Mouse (Mus musculus) hindbrain, embryonic 14.5 days (tissue): ENCODE measurements at regions not wholly inside any gene's neighbourhood (a gene's known extent, or its start where the extent isn't known, plus 50 kb on each side); places are given as distances from the start of the nearest gene placed in this dataset.

Experiments
- ATAC-seq: fragments of 200-750 bp; cut with Nextera tagmentation; 2 replicates; pipeline ENCODE4 v1.8.0; 2017; ENCODE audit warnings: moderate number of reproducible peaks, mild to moderate bottlenecking, moderate TSS enrichment, moderate library complexity; ENCODE audit not compliant: low FRiP score
- DNase-seq: peaks from one replicate; pipeline ENCODE4 v3.0.0-alpha.2; 2015; ENCODE audit warnings: low spot score
- H3K27ac ChIP-seq: fragments of 300-500 bp; sonication (generic); 2 replicates; pipeline ENCODE4 v1.5.1; 2014; ENCODE audit warnings: mild to moderate bottlenecking, moderate library complexity
- H3K27me3 ChIP-seq: fragments of 300-500 bp; sonication (generic); 2 replicates; pipeline ENCODE4 v1.6.1; 2014; ENCODE audit warnings: mild to moderate bottlenecking, low read length, mixed read lengths; ENCODE audit not compliant: control insufficient read depth, insufficient read depth
- H3K36me3 ChIP-seq: fragments of 300-500 bp; sonication (generic); replicated peaks from 2 replicates; pipeline ENCODE4 v1.6.1; 2014; ENCODE audit not compliant: control insufficient read depth, insufficient read depth
- H3K4me1 ChIP-seq: fragments of 300-500 bp; sonication (generic); replicated peaks from 2 replicates; pipeline ENCODE4 v1.6.1; 2014; ENCODE audit warnings: antibody characterized with exemption, low read length, mixed read lengths; ENCODE audit not compliant: control insufficient read depth, insufficient read depth
- H3K4me2 ChIP-seq: fragments of 300-500 bp; sonication (generic); replicated peaks from 2 replicates; pipeline ENCODE4 v1.6.1; 2014; ENCODE audit warnings: mild to moderate bottlenecking, moderate library complexity
- H3K4me3 ChIP-seq: fragments of 300-500 bp; sonication (generic); replicated peaks from 2 replicates; pipeline ENCODE4 v1.5.1; 2014; ENCODE audit warnings: mild to moderate bottlenecking, low read length
- H3K9ac ChIP-seq: fragments of 300-500 bp; sonication (generic); 2 replicates; pipeline ENCODE4 v1.6.1; 2014
- H3K9me3 ChIP-seq: fragments of 300-500 bp; sonication (generic); 2 replicates; pipeline ENCODE4 v1.6.1; 2016; ENCODE audit warnings: low read length; ENCODE audit not compliant: control insufficient read depth
- WGBS: fragments of 180-500 bp; shearing (Covaris S2); extraction: QIAGEN DNeasy Blood & Tissue Kit; methylation state at CpG from one replicate; pipeline ENCODE4 v1.1.7; 2014; 5-methylcytosine and 5-hydroxymethylcytosine counted together

DNA sequence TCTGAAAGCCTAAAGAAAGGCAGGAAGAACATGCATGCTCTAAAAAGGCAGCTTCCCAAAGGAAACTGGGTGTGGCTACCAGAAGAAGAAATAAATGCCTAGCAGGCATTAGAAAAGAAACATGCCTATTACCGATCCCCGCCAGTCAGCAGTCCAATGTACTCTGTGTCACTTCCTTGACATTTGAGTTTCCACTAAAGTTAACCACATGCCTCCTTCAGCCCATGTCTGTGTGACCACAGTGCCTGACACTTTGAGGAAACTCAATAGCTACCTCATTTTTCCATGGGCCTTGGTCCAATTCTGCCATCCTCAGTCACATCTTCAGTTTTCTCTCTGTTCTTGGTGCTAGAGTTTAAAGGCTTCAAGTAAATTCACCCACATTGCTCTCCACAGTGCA is 233.7 kb upstream of the Isx start:
- H3K4me2 ChIP-seq = no peak overlapping the region
- H3K4me3 ChIP-seq = no peak overlapping the region
- ATAC-seq (no peak), DNase-seq (no peak)
- H3K9me3 ChIP-seq = no peaks in the 10 kb centered on the region
- H3K27me3 ChIP-seq = no peaks in the 10 kb centered on the region
- no peaks in the 10 kb centered on the region for H3K4me1 ChIP-seq
- no peak overlapping the region for H3K27ac ChIP-seq
- H3K36me3 ChIP-seq = no peaks in the 10 kb centered on the region
- 92% methylated on average over 2 of the region's 2 CpGs for WGBS
- no peak overlapping the region for H3K9ac ChIP-seq

DNA sequence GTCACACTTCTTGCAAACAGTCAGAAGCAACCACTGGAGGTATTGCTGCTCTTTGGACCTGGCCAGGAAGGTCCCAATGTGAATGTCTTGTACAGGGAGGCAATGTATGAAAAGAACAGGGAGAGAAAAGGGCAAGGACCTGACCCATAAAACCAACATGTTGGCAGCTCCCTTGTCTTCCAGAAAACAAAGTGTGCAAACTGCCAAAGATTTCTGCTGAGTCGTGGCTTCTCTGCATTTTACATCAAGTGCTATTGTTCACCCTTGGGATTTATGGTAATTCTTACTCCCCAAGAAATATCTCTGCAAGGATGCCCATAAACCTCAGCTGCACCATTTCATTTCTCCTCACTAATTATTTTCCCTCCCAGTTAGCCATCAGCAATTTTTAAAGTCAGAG is 232.3 kb upstream of the Isx start:
- Histone ChIP-seq H3K4me3 (no peak overlapping the region), H3K4me2 (no peak overlapping the region), H3K9me3 (no peaks in the 10 kb centered on the region), H3K27ac (no peak overlapping the region), H3K9ac (no peak overlapping the region), H3K4me1 (no peaks in the 10 kb centered on the region), H3K27me3 (no peaks in the 10 kb centered on the region), H3K36me3 (no peaks in the 10 kb centered on the region)
- 22% methylated on average over 1 of the region's 1 CpGs for WGBS
- no peak for DNase-seq
- ATAC-seq = no peak

DNA sequence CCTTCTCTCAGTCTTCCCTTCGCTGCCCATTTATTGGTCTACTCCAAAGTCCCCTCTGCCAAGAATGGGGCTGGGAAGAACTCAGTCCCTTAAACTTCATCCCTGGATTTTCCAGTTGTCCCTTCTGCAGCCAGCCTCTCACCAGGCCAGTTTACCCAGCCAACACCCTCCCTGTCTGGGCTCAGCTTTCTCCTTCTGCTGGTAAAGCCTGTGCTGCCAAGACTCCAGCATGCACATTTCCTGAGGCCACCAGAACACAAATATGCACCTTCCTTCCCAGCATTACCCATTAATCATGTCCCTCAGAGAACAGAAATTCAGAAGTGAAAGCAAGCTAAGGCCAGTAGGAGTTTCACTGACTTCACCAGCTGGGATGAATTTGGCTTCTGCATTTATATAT is 213.0 kb upstream of the Isx start:
- H3K27me3 ChIP-seq = no peaks in the 10 kb centered on the region
- 89% methylated on average over 1 of the region's 1 CpGs for WGBS
- no peaks in the 10 kb centered on the region for H3K9me3 ChIP-seq
- H3K9ac ChIP-seq = no peak overlapping the region
- H3K4me3 ChIP-seq = no peak overlapping the region
- no peaks in the 10 kb centered on the region for H3K4me1 ChIP-seq
- no peak overlapping the region for H3K4me2 ChIP-seq
- no peak for DNase-seq
- no peak overlapping the region for H3K27ac ChIP-seq
- H3K36me3 ChIP-seq = no peaks in the 10 kb centered on the region
- no peak for ATAC-seq

DNA sequence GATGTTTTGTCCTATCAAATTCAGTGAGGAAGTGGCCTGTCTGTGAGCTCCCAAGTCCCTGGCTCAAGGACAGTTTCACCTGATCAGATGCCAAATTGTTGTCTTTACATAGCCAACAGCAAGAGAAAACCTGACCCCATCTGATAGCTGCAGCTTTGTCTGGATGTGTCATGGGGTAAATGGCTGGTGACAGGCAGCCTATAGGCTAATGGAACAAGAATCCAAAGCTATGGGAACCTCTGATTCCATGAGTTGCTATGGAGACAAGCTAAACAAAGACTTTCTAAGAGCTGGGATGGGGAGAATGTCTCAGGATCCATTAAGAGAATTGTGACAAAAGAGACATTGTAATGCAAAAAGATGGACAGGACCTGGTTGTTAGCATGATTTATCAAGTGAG is 184.6 kb upstream of the Isx start:
- no peak overlapping the region for H3K9ac ChIP-seq
- DNase-seq = no peak

DNA sequence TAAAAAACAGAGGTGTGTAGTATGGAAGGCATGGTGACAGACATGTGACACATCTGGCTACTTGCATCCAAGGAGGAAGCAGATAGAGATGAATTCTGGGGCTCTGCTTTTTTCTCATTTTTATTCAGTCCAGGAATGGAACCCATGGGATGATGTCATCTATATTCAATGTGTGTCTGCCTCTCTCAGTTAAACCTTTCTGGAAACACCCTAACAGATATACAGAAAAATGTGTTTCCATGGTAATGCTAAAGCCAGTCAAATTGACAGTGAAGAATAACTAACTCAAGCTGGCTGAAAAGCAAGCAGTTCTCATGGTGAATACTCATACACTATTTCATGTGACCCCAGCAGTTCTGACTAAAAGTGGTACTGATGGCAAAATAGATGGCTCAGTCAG is 177.0 kb upstream of the Isx start:
- ATAC-seq = no peak
- DNase-seq = no peak
- H3K27me3 ChIP-seq = no peaks in the 10 kb centered on the region

More for the DNA sequence above, 184.6 kb upstream of the Isx start:
- H3K4me2 ChIP-seq = no peak overlapping the region
- no peak overlapping the region for H3K4me3 ChIP-seq
- no peak overlapping the region for H3K27ac ChIP-seq
- H3K27me3 ChIP-seq = no peaks in the 10 kb centered on the region
- H3K4me1 ChIP-seq = no peaks in the 10 kb centered on the region
- peak; percentile 43; the same call in 1 of the 2 replicates for ATAC-seq
- H3K9me3 ChIP-seq = no peaks in the 10 kb centered on the region
- H3K36me3 ChIP-seq = no peaks in the 10 kb centered on the region

DNA sequence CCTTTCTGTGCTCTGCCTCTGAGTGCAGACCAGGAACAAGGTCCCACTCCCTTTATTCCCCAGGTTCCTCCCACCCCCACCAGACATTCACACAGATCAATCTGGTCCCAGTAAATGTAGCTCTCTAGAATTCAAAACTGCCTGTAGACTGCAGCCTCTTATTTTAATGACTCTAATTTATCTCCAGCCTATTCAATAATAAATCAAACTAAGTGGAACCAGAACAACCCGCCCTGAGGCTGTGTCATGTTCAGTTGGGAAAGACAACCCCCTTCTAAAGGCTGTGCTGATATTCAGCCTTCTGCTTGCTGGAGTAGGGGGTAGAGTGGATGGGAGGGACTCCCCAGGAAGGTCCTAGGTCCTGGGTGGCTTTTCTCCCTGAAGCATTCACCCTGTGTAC is 175.7 kb upstream of the Isx start:
- Histone ChIP-seq H3K27me3 (no peaks in the 10 kb centered on the region), H3K4me1 (no peaks in the 10 kb centered on the region), H3K27ac (no peak overlapping the region), H3K9ac (no peak overlapping the region), H3K36me3 (no peaks in the 10 kb centered on the region), H3K4me2 (no peak overlapping the region), H3K4me3 (no peak overlapping the region), H3K9me3 (no peaks in the 10 kb centered on the region)
- DNase-seq (no peak), ATAC-seq (no peak)
- WGBS = 83% methylated on average over 1 of the region's 1 CpGs

More for the DNA sequence above, 177.0 kb upstream of the Isx start:
- H3K27ac ChIP-seq = no peak overlapping the region
- H3K9ac ChIP-seq = no peak overlapping the region
- no peaks in the 10 kb centered on the region for H3K36me3 ChIP-seq
- no peak overlapping the region for H3K4me2 ChIP-seq
- no peak overlapping the region for H3K4me3 ChIP-seq
- no peaks in the 10 kb centered on the region for H3K4me1 ChIP-seq
- no peaks in the 10 kb centered on the region for H3K9me3 ChIP-seq

DNA sequence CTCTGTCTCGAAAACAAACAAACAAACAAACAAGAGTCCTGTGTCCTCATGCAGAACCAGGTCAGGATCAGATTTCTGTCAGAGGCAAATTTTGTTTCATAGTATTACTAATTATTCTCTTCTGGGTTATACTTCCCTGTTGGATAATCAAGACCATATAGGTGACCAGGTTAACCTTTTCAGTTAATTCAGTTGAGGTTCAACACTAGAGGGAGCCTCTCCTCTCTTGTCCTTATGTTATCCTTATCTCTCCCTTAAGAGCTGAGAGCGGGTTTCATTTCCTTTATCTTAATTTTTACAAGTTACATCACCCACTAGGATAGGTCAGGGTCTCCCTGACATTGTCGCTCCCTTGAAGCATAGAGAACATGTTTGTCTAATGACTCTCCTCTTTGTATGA is 160.4 kb upstream of the Isx start:
- no peak overlapping the region for H3K9ac ChIP-seq
- WGBS = 78% methylated on average over 3 of the region's 3 CpGs

DNA sequence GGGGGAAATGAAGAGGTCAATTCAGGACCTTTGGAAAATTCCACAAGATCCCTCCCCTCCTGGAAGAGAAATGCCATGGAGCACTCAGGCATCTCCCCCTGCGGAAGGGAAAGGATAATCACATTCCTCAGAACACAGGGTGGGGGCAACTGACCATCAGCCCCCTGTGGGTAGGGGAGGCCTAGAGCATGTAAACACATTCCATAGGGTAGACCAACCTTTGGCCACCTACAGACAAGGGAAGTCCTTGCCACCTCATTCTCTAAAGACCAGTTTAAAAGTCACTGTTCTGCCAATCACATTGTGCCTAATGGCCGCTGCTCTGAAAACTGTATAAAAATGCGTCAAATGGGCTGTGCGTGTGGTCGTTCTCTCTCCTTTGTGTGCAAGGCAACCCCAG is 156.9 kb upstream of the Isx start:
- Histone ChIP-seq H3K4me2 (no peak overlapping the region), H3K27ac (no peak overlapping the region), H3K4me1 (no peaks in the 10 kb centered on the region), H3K9me3 (no peaks in the 10 kb centered on the region), H3K36me3 (no peaks in the 10 kb centered on the region), H3K4me3 (no peak overlapping the region), H3K27me3 (no peaks in the 10 kb centered on the region), H3K9ac (no peak overlapping the region)
- DNase-seq (no peak), ATAC-seq (no peak)
- 38% methylated on average over 5 of the region's 5 CpGs for WGBS

More for the DNA sequence above, 160.4 kb upstream of the Isx start:
- no peaks in the 10 kb centered on the region for H3K4me1 ChIP-seq
- H3K4me3 ChIP-seq = no peak overlapping the region
- no peaks in the 10 kb centered on the region for H3K9me3 ChIP-seq
- no peak overlapping the region for H3K4me2 ChIP-seq
- no peaks in the 10 kb centered on the region for H3K36me3 ChIP-seq
- H3K27me3 ChIP-seq = no peaks in the 10 kb centered on the region
- DNase-seq (no peak), ATAC-seq (no peak)
- no peak overlapping the region for H3K27ac ChIP-seq

DNA sequence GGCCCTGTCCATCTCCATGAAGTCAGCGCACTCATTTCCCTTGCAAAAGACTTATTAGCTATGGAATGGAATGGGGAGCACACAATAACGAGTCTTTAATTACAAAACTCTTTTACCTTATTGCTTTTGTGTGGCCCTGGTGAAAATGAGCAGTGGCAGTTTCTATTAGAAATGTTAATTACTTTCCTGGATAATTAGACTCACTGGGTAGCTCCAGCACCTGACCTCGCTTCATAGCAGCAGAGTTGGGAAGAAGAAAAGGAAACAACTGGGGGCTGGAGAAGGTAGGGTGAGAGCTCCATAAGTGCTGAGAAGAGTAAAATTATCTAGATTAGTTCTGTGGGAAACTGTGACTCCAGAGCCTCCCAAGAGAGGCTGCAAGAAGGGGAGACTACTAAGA is 108.2 kb upstream of the Isx start:
- 67% methylated on average over 3 of the region's 3 CpGs for WGBS

DNA sequence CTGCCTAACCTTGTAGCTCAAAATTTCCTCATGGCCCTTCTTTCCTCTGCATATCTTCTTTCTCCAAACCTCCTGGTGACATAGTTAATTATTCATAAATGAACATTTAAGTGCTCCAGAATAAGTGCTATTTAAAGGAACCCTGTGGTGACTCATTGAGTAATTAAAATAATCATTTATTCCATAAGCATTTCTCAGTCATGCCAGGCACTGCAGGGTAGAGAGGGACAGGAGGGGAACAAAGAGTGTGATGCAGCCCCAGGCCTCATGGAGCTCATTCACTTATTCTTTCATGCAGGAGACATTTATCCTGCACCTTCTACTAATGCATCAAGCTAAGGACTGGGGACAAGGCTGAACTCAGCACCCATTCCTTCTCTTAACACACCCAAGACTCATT is 97.4 kb upstream of the Isx start:
- H3K4me2 ChIP-seq = no peak overlapping the region
- H3K27ac ChIP-seq = no peak overlapping the region
- ATAC-seq (no peak), DNase-seq (no peak)
- H3K4me3 ChIP-seq = no peak overlapping the region
- H3K36me3 ChIP-seq = no peaks in the 10 kb centered on the region
- no peaks in the 10 kb centered on the region for H3K9me3 ChIP-seq
- no peaks in the 10 kb centered on the region for H3K27me3 ChIP-seq
- H3K9ac ChIP-seq = no peak overlapping the region
- H3K4me1 ChIP-seq = no peaks in the 10 kb centered on the region

More for the DNA sequence above, 108.2 kb upstream of the Isx start:
- no peaks in the 10 kb centered on the region for H3K4me1 ChIP-seq
- ATAC-seq (peak; percentile 73; the same call in 1 of the 2 replicates), DNase-seq (no peak)
- no peaks in the 10 kb centered on the region for H3K9me3 ChIP-seq
- H3K4me2 ChIP-seq = no peak overlapping the region
- H3K27ac ChIP-seq = no peak overlapping the region
- H3K4me3 ChIP-seq = no peak overlapping the region
- H3K36me3 ChIP-seq = no peaks in the 10 kb centered on the region
- H3K9ac ChIP-seq = no peak overlapping the region
- H3K27me3 ChIP-seq = no peaks in the 10 kb centered on the region
